Mouse (Mus musculus) brain, embryonic 14.5 days (tissue): ENCODE results near the gene Mob1a.

Source experiments
- CTCF ChIP-seq: fragments of 200-500 bp; IDR thresholded peaks from 2 replicates; pipeline ENCODE4 v1.5.1; 2012; ENCODE audit warnings: inconsistent platforms, mild to moderate bottlenecking, moderate library complexity, borderline replicate concordance; ENCODE audit not compliant: insufficient read depth, insufficient read length; ENCODE audit errors: extremely low read depth
- POLR2A ChIP-seq: fragments of 200-500 bp; IDR thresholded peaks from 2 replicates; pipeline ENCODE4 v1.6.1; 2012; ENCODE audit warnings: mild to moderate bottlenecking, inconsistent platforms, borderline replicate concordance; ENCODE audit not compliant: poor library complexity, insufficient read depth, insufficient read length, severe bottlenecking; ENCODE audit errors: extremely low read depth

GRCm38 (mm10) chr6:83350851-83351405, 25.1 kb downstream of the Mob1a start:
- TF ChIP-seq POLR2A, result no peak
- TF ChIP-seq CTCF, result no peak
